Mouse (Mus musculus) olfactory bulb, adult 2 months (tissue): ENCODE data around the gene Nudt3.

Experiments
- CTCF ChIP-seq: fragments of 200-500 bp; IDR thresholded peaks from 2 replicates; pipeline ENCODE4 v1.5.1; 2012; ENCODE audit warnings: low read depth, mild to moderate bottlenecking, low read length, moderate library complexity; ENCODE audit not compliant: insufficient read depth
- POLR2A ChIP-seq: fragments of 200-500 bp; IDR thresholded peaks from 2 replicates; pipeline ENCODE4 v1.6.1; 2012; ENCODE audit warnings: mild to moderate bottlenecking, low read depth, low read length, moderate library complexity; ENCODE audit not compliant: insufficient read depth

DNA sequence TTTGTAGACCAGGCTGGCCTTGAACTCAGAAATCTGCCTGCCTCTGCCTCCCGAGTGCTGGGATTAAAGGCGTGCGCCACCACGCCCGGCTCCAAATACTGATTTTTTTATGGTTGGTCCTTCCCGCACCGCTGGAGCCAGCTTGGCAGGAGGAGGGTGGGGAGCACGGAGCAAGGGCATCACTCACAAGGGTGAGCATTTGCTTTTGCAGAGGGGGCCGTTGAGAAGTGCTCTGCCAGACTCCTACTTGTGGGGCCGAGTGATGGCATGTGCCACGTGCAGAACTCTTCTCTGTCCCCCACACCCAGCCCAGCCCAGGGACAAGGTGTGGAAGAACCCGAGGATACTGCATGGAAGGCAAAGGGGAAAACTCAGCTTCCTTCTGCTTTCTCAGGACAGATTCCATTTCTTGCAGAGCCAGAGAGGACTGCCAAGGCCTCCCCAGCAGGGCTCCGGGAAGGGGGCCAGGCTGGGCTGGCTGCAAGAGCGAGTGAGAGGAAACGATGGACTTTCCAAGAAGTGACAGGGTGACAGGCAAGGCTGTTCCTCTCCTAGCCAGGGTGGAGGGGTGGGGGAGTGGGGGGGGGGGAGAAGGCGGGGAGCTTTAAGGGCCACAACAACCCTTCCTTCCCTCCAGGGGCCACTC lies 48.7 kb downstream of the Nudt3 start:
- TF ChIP-seq CTCF (no peak), POLR2A (no peak)
